Mouse (Mus musculus) embryo, embryonic 11 days (tissue): ENCODE measurements around the gene Rnf180.
A peak's percentile ranks its signal among the peaks of the same experiment; 100 is the strongest.
"Not testable (repeated sequence)": the region's sequence is repeated elsewhere in the genome, so short reads cannot be mapped to it uniquely, and the experiment has no call there.

ENCODE experiments used
- DNase-seq: peaks from one replicate; pipeline ENCODE4 v3.0.0-alpha.2; 2015

The Rnf180 gene

DNA sequence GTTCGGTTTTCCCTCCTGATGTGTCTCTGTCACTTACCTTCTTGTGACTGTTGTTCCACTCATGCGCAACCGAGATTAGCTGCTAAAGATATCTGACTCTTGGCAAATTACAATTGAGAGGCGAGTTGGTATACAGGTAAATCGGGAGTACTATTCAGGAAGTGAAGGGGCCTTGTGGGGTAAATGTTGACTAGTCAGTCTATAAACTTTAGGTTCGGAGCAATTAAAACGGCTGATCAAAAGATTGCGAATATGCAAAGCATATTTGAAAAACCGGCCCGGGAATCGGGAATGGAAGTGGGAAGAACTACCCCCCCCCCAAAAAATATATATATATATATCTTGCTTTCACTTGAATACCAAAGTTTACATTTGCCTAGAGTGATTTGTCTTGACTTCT is at the start of gene Rnf180:
Gene Rnf180 (minus strand): TSS at position 101 of the 400 bp plus-strand sequence.
- no peak for DNase-seq

DNA sequence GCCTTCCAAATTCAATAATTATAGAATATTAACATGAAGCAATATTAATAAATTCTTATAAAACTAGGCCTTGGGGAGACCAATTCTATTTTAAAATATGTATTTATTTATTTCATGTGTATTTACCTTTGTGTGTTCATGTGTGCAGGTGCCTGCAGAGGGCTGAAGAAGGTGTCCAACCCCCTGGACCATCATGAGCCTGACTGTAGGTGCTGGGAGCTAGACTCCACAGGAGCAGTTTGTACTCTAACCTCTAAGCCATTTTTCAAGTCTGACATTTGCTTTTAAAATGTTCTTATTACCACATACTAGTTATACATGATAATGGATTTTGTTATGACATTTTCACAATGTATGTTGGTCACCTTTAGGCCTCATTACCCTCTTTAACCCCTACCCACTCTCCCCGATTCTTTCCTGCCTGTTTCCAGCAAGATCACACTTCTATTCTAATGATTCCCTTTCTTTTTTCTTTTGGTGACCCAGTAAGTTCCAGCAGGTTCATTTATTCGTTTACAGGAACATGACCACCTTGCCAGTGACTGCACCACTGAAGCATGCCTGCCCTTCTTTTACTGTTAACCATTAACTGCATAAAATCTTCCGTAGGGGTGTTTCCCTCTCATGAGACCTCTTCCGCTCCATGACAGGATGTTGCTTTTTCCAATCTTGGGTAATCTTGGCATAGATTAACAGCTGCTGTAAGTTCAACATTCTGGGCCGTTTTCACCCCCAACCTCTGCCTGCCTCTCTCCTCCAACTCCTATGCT is 36.8 kb upstream of the Rnf180 start:
- DNase-seq = no peak

GRCm38 (mm10) chr13:105326946-105327345 is 32.3 kb upstream of the Rnf180 start:
- DNase-seq = no peak

GRCm38 (mm10) chr13:105316926-105317325 is 22.3 kb upstream of the Rnf180 start:
- DNase-seq = no peak

GRCm38 (mm10) chr13:105316009-105316408 is 21.4 kb upstream of the Rnf180 start:
- no peak for DNase-seq

GRCm38 (mm10) chr13:105312763-105313162 is 18.1 kb upstream of the Rnf180 start:
- DNase-seq = no peak

GRCm38 (mm10) chr13:105310562-105310961 is 15.9 kb upstream of the Rnf180 start:
- not testable (repeated sequence) for DNase-seq

- no peak for DNase-seq
Measured at GRCm38 (mm10) chr13:105305513-105305912, 10.9 kb upstream of the Rnf180 start.

GRCm38 (mm10) chr13:105304054-105304453 is 9.4 kb upstream of the Rnf180 start:
- peak; percentile 24 for DNase-seq

DNA sequence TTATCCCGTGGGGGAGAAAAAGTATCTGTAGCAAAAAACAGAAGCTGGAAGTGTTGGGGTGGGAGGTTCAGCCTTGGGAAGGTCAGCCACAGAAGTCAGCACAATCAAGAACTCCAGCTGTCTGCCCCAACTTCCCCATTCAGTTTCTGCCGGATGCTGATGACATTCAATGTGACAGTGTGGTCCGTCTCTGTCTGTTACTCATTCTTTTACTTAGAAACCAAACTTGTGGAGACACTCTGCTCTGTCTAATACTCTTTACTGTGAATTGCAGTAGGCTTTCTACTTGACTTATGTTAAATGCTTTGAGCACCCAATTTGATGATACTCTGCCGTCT is 5.4 kb upstream of the Rnf180 start:
- DNase-seq = no peak

GRCm38 (mm10) chr13:105299162-105300008 is 4.8 kb upstream of the Rnf180 start:
- no peak for DNase-seq

DNA sequence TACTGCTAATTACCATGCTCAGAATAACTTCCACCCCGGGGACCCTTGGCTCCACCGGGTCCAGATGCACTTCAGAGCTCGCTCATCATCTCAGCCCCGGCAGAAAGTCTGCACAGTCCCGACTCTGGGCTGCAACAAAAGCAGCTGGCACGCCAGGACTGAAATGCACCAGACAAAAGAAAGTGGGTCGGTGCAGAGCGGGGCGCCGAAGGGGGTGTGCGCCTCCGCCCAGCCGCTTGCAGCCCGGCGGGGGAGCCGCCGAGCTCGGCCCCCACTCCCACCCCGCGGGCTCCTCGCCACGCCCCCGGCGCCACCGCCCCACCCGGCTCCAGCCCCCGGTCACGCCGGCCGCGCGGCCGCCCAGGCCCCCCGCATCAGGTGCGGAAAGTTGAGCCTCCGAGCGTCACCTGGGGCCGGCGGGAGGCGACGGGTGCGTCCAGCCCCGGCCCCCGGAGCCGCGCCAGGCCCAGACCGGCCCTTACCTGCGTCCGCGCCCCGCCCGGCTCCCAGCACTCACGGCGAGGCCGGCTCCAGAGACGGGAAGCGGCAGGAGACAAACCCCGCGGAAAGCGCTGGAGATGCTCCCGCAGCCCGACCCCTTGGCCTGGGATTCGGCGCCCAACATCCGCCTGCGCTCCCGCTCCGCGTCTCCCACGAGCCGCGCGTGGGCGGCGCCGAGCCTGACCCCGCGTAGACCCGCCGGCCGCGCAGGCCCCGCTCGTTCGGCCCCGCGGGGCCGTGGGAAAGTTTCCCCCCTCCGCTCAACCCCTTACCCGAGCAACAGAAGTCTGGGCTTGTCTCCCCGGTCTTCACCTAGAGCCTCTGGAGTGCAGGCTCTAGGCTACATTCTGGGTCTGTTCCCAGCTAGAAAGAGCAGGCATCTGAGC is 591 bp downstream of the Rnf180 start:
- peak; percentile 77 for DNase-seq

DNA sequence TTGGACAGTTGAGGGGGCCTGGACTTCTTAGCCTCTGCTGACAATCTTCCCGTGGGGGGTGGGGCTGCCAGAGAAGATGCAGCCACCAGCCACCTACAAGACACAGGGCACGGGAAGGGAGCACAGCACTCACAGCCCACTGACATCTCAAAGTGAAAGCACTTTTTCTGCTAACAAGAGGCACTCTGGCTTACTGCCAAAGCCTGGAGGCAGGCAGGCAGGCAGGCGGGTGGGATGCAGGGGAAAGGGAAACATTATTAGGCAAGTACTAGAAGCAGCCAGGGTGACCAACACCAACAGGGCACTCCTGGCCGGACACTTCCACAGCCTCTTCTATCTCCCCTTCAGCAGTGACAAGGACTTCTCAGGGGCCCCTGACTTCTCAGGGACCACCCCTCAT is 2.8 kb downstream of the Rnf180 start:
- no peak for DNase-seq

GRCm38 (mm10) chr13:105290594-105290993 is 4.0 kb downstream of the Rnf180 start:
- DNase-seq = no peak

DNA sequence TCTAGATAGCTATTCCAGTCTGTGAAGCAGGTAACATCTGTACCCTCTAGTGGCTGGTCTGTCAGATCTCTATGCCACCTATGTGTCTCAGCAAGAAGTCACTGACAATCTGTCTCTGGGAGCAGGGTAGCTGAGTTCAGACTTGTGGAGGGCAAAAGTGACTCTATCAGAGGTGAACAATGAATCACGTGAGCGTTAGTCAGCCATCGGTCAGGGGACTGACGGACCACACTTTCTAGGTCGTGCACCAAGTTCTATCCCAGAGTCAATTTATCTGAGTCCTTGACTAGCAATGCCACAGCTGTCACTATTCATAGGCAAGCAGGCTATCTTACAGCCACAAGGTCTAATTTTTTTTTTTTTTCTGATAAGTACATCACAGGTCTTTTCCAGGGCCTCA is 4.6 kb downstream of the Rnf180 start:
- no peak for DNase-seq

DNA sequence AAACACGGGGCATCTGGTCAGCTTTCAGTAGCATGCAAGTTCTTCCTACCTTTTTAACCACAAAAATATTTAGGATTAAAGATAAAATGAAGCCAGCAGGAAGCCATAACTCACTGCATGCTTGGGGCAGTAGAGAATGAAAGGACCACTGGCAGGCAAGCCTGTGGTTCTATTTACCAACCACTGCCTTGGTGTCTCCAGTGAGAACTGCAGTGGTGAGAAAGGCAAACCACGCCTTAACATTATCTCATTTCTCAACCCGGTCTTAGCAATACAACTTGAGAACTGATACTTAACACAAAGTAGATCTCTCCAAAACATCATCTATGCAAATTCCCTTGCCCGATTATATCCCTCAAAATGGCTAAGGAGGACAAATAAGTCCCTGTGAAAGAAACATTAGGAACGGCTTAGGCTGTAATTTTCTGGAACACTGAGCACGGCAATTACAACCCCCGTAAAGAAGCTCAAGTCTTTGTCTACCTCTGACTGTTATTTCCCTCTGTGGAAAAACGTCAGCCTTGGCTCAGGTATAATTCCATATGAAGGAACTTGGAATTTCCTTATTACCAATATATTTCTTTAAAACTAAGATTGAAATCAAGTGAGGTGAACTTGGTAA is 15.1 kb downstream of the Rnf180 start:
- DNase-seq = no peak

- no peak for DNase-seq
Measured at GRCm38 (mm10) chr13:105270394-105271094, 24.1 kb downstream of the Rnf180 start.

DNA sequence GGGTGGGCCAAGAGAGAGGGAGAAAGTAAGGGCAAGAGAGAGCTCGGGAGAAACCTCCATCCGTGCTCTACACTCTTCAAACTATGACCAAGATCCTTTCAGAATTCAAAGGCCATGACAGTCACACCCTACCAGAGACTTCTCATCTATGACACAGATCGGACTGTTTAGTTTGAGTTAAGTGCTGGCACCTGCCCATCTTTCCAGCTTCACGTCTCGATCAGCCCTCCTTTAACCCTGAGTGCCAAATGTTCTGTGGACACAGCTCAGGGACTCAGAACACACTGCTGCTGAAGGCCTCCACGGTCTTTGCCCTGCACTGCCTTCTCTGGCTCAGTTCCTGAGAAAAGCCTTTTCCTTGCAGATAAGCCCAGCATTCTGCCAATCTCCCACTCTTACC is 27.2 kb downstream of the Rnf180 start:
- no peak for DNase-seq

- DNase-seq = peak; percentile 69
Measured at GRCm38 (mm10) chr13:105266746-105267145, 27.9 kb downstream of the Rnf180 start.

DNA sequence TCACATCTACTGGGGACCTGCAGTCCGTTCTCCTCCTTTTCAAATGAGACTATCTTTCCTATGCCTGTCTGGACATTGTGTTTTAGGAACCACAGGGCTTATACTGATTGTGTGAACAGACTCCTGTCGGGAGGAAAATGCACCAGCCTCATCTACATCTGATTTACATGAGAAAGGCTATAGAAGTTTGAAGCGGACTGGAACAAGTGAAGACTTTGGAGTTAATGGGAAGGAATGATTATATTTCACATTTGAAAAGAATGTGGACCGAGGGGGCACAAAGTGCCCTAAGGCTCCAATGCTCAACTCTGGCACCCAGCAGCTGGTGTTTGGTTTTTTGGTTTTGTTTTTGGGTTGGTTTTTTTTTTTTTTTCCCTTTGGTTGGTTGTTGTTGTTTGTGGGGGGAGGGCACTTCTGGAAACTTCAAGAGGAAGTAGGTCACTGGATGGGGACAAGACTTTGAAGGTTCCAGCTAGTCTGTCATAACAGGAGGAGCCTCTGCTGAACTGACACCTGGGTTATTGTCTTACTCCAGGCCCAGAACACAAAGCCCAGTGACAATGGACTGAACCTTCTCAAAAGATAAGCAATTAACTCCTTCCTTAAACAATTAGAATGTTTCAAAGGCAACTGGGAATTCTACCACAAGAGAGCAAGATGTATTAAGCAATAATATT is 37.7 kb downstream of the Rnf180 start:
- peak; percentile 17 for DNase-seq

- no peak for DNase-seq
Measured at GRCm38 (mm10) chr13:105250767-105251166, 43.8 kb downstream of the Rnf180 start.
